Mouse (Mus musculus): Measurements from ENCODE around the gene Gm45062.

Gm45062 gene

GRCm38 (mm10) chr6:8487044-8487853, 228.0 kb downstream of the Gm45062 start:
- TF ChIP-seq GATA4 (IDR thresholded peaks at IDR 0.05; ENCODE audit: insufficient replicate concordance, low read length), result no peak

DNA sequence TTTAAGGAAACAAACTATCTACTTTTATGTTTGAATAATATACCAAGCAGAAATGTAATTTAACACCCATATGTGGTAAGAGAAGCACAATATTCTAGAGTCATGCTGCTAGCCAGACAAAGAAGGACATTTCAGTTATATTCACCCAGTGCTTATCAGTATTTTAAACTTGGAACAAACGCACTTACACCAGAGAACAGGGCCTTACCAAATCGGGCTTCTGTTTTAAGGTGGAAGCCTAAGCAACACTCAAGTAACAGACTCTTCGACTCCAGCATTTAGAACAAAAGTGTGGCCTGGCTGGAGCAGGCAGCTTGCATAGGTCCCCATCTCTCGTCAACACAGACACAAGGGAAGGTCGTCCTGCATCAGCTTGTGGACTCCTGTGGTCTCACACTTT, 229.0 kb downstream of the Gm45062 start:
- no peak for TF ChIP-seq GATA4 (IDR thresholded peaks at IDR 0.05; ENCODE audit: insufficient replicate concordance, low read length)

- no peak for TF ChIP-seq GATA4 (IDR thresholded peaks at IDR 0.05; ENCODE audit: insufficient replicate concordance, low read length)
Observed at GRCm38 (mm10) chr6:8489266-8489665, 230.0 kb downstream of the Gm45062 start.

GRCm38 (mm10) chr6:8489938-8490585, 230.8 kb downstream of the Gm45062 start:
- no peak for TF ChIP-seq GATA4 (IDR thresholded peaks at IDR 0.05; ENCODE audit: insufficient replicate concordance, low read length)

- TF ChIP-seq GATA4 (IDR thresholded peaks at IDR 0.05; ENCODE audit: insufficient replicate concordance, low read length), result no peak
Observed at GRCm38 (mm10) chr6:8492248-8492647, 233.0 kb downstream of the Gm45062 start.

DNA sequence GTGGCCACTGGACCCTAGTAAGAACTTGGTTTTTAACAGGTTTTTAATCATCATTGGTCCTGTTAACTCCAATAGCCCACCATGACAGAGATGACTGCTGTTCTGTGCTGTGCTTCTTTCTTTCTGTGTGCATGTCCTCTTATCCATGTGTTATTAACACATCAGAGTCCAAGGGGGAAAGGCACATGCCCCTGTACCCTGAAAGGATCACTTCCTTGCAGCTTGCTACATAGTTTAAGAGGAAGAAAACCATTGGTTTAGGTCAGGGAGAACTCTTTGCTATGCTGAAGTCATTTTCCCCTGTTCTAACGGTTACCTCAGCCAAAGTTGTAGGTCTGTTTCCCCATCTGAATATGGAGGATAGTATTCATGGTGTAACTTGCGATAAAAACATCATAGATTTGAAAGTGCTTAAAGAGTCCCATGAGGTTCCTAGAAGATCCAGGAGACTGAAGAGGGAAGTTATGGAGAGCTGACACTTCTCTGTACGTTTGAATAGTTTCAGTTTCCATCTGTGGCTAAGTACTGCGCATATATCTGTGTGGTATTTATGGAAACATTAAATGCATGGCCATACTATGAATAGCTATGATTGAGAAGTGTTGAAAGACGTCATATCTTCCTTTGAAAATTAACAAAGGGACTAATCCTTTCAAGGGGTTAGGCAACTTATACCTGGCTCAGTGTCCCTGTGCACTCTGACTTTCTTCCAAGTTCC, 236.0 kb downstream of the Gm45062 start:
- no peak for TF ChIP-seq GATA4 (IDR thresholded peaks at IDR 0.05; ENCODE audit: insufficient replicate concordance, low read length)

DNA sequence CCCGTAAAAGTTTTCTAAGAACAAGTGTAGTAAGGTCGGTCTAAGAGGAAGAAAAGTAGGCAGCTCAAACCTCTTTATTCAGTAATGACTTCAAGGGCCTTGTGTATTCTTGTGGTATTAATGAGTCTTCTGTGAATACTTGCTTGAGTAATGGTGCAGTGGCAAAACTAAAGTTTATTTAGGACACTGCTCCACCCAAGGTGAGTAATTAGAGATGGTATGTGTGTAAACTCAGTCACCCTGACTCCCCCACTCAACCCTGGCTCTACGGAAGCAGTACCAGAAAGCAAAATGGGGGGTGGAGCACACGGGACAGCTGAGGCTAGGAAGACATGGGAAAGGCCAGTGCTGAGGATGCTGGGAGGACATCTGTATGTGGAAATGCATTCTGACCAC, 236.6 kb downstream of the Gm45062 start:
- TF ChIP-seq GATA4 (IDR thresholded peaks at IDR 0.05; ENCODE audit: insufficient replicate concordance, low read length), result no peak

DNA sequence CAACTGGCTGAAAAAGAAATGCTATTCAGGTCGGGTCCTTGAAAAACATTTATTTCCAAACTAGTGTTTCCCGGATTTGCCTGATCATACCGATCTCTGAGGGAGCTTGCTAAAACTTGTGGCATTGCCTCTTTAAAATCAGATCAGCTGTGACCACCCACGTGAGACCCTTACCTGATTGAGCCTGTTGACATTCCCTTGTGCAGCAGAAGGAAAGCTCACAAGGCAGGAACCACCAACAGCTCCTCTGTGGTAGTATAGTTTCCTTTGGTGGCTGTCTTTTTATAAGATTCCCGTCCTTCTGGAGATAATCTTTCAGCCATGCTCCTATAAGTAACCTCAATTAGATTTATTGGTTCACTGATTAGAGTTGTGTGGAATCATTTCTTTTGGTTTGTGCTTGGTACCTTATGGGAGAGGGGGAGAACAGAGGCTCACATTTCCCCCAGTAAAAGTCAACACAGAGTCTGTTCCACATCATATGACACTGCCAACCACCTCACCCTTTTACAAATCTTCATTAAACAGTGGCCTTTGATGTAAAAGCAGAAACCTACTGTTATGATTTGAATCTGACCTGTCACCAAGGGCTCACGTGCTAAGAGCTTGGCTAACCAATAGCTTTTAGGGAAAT, 238.1 kb downstream of the Gm45062 start:
- TF ChIP-seq GATA4 (IDR thresholded peaks at IDR 0.05; ENCODE audit: insufficient replicate concordance, low read length), result no peak

- TF ChIP-seq GATA4 (IDR thresholded peaks at IDR 0.05; ENCODE audit: insufficient replicate concordance, low read length), result no peak
Observed at GRCm38 (mm10) chr6:8497868-8498257, 238.6 kb downstream of the Gm45062 start.

DNA sequence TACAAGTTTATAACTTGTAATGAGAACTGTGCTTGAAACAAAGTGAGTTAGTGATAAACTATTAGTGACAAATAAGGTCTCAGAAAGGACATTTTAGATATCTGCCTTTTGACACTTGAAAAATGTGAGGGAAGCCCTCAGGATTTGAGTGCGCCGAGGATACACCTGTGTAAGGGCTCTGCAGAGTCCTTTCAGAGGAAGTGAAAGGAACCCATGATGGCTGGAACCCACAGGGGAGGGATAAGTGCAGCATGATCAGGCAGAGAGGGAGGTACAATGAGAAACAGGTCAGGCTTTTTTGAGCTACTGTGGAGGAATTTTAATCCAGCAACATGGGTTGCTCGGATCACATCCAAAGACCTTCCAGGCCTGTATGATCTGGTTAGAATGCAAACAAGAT, 239.7 kb downstream of the Gm45062 start:
- TF ChIP-seq GATA4 (IDR thresholded peaks at IDR 0.05; ENCODE audit: insufficient replicate concordance, low read length), result no peak

DNA sequence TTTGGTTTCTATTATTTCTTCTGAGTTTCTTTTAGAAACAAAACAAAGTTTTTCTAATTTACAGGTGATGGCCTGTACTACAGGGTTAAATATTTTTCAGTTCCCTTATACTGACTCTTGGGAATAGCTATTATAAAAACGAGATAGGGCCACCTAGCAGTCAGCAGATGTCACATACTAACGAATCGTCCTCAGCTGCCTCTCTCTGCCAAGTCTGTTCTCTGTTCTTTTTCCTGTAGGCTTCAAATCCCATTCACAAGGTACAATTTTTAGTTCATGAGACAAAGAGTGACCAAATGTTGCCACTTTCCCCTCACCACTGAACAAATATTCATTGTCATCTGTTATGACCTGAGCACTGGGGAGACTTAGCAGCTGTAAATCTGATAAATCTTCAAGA, 244.7 kb downstream of the Gm45062 start:
- no peak for TF ChIP-seq GATA4 (IDR thresholded peaks at IDR 0.05; ENCODE audit: insufficient replicate concordance, low read length)

- no peak for TF ChIP-seq GATA4 (IDR thresholded peaks at IDR 0.05; ENCODE audit: insufficient replicate concordance, low read length)
Observed at GRCm38 (mm10) chr6:8504521-8505228, 245.4 kb downstream of the Gm45062 start.

GRCm38 (mm10) chr6:8506631-8507030, 247.4 kb downstream of the Gm45062 start:
- TF ChIP-seq GATA4 (IDR thresholded peaks at IDR 0.05; ENCODE audit: insufficient replicate concordance, low read length), result no peak

DNA sequence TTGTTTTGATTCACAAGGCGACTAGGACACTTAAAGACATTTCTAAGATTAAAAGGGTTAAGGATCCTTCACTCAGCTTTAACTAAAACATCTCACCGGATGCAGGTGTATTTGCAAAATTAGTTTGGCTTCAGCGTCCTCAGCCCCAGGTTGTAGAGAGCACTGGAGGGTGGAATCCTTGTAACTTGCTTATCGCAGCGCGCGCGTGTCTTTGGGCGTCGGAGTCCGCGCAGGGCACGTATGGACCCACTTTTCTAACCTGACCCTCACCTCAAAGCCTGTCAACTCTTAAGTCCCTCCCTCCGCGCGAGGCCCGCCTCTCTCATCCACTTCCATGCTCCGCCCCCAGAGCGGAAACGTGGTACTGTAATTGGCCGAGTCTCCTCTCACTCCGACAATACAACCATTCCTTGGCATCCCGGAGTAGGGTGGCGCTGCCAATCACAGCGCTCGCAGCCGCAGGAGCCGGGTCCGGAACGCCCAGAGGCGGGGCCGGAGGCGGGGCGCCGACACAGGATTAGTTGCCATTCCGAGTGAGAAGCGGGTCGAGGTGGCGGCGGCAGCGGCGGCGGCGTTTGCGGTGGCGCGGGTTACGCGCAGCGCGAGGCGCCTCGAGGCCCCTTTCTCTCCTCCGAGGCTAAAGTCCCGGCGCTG, 249.8 kb downstream of the Gm45062 start:
- TF ChIP-seq GATA4 (IDR thresholded peaks at IDR 0.05; ENCODE audit: insufficient replicate concordance, low read length), result no peak
